In the genomic region with DNA sequence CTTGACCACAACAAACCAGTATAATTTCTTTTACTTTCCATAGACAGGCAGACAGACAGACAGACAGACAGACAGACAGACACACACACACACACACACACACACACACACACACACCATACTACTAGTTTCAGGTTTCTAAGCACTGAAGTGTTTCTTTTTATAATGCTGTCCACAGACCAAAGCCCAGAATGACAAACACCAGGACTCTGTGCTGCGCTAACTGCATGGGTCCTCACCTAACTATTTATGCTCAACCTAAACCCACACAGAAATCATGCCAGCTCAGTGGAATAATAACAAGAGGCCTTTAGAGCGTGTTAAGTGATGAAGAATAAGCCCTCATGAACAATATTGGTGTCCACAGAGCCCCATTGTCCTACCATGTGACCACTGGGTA, we compare ENCODE assay signal across 23 mouse cellular contexts.
"Had no signal": no experiment of that assay in that cellular context is flagged by ENCODE, and none has a peak within 500 bp of the region (broad histone marks: within the 10 kb centered on the region; RNA-seq: fewer than 3 reads in every experiment).

No protein-coding gene starts in this region.

- H3K4me2 ChIP-seq: limb, embryonic 12.5 days; limb, embryonic 15.5 days; liver, embryonic 11.5 days; lung, embryonic 14.5 days; midbrain, embryonic 12.5 days; midbrain, embryonic 15.5 days; neural tube, embryonic 12.5 days; neural tube, embryonic 15.5 days had no signal

- H3K27ac ChIP-seq: limb, embryonic 12.5 days; limb, embryonic 15.5 days; liver, embryonic 14.5 days; macrophage; midbrain, embryonic 12.5 days; midbrain, embryonic 15.5 days; neural tube, embryonic 12.5 days; neural tube, embryonic 15.5 days; stomach, postnatal 0 days had no signal

- ATAC-seq: liver, postnatal 0 days; lung, postnatal 0 days; midbrain, embryonic 15.5 days had no signal

- H3K9me3 ChIP-seq: limb, embryonic 12.5 days; limb, embryonic 15.5 days; midbrain, embryonic 12.5 days; midbrain, embryonic 15.5 days; neural tube, embryonic 12.5 days; neural tube, embryonic 15.5 days had no signal

- DNase-seq: kidney, postnatal 10 days; kidney, postnatal 36 days; layer of hippocampus, postnatal 36 days; left cerebral cortex, postnatal 4 days; liver, postnatal 0 days; lung, embryonic 14.5 days; right cerebral cortex, adult 18-20 months; right cerebral cortex, postnatal 14 days; right cerebral cortex, postnatal 4 days; thymus, adult 2 months; thymus, postnatal 14 days; thymus, postnatal 4 days had no signal

- H3K4me1 ChIP-seq: limb, embryonic 12.5 days; limb, embryonic 15.5 days; midbrain, embryonic 12.5 days; midbrain, embryonic 15.5 days; neural tube, embryonic 12.5 days had no signal

- H3K4me3 ChIP-seq: limb, embryonic 12.5 days; limb, embryonic 15.5 days; midbrain, embryonic 12.5 days; midbrain, embryonic 15.5 days; neural tube, embryonic 12.5 days; neural tube, embryonic 15.5 days had no signal

- H3K9ac ChIP-seq: limb, embryonic 12.5 days; limb, embryonic 15.5 days; liver, embryonic 14.5 days; liver, postnatal 0 days; lung, embryonic 14.5 days; midbrain, embryonic 12.5 days; midbrain, embryonic 15.5 days; neural tube, embryonic 12.5 days; neural tube, embryonic 15.5 days had no signal

- H3K27me3 ChIP-seq: limb, embryonic 12.5 days; limb, embryonic 15.5 days; midbrain, embryonic 12.5 days; midbrain, embryonic 15.5 days; neural tube, embryonic 12.5 days; neural tube, embryonic 15.5 days had no signal

- H3K36me3 ChIP-seq: limb, embryonic 12.5 days; limb, embryonic 15.5 days; midbrain, embryonic 12.5 days; midbrain, embryonic 15.5 days; neural tube, embryonic 12.5 days; neural tube, embryonic 15.5 days had no signal
